Mouse (Mus musculus): Measurements from ENCODE around the gene Pgpep1. TPM values are rescaled to one million over a fixed set of nuclear protein-coding genes. Genes with fewer than 3 reads are reported as not detected.

Pgpep1 gene
- total RNA-seq, 1 experiment = 21.4 TPM

DNA sequence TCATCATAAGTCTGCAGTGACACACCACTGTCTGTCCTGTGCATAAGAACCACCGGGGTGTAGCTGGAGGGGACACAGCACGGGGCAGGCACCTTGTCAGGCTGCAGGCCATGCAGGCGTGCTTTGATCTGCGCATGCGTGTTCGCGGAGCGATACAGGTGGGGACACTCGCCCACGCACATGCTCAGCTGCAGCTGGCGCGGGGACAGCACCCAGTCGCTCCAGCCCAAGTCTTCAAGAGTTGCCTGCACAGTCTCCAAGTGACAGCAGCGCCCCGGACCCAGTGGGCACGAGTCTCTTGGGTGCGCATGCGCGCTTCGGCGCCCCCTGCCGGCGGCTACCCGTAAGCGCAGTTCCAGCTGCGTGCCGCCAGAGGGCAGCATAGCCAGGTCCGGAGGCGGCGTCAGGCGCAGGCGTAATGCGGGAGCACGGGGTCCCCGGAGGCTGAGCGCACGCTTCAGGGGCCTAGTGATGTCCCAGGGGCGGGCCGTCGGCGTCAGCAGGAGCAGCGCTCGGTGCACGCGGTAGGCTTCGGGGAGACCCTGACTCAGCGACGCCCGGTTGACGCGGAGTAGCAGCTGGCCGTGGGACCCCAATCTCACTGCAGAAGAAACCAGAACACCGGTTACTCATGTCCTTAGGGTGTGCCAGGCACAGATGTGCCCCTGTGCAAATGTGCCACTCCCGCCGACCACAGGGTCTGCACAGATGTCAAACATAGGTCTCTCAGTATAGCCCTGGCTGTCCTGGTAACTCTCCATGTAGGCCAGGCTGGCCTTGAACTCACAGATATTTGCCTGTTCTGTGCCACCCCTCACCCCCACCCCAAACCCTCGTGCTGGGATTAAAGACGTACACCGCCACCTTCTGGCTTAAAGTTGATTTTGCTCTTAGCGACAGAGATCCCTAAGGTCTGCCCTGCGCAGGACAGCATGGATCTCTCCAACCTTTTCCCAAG is 30.3 kb downstream of the Pgpep1 start:
- Histone ChIP-seq H3K36me3 (ENCODE audit: control insufficient read depth, insufficient read depth, low read length, poor library complexity, severe bottlenecking) (no peaks in the 10 kb centered on the region; the same call in 1 of the 2 replicates), H3K9ac (ENCODE audit: insufficient read depth, low read depth, low read length, poor library complexity, severe bottlenecking) (peak overlapping the region; percentile 64), H3K9me3 (ENCODE audit: control insufficient read depth, insufficient read depth, low read depth, low read length) (no peaks in the 10 kb centered on the region), H3K27ac (ENCODE audit: insufficient read depth, low read depth, low read length, poor library complexity, severe bottlenecking) (peak overlapping the region; percentile 40; the same call in 1 of the 2 replicates), H3K4me1 (ENCODE audit: control insufficient read depth in 2 of 2, insufficient read depth in 2 of 2, low read length in 2 of 2, poor library complexity in 1 of 2) (peaks cover 0 to 12% of the 10 kb centered on the region in 2 experiments; a peak in 2 of 4 replicates), H3K4me3 (ENCODE audit: insufficient read depth in 1 of 2, low read depth in 1 of 2, low read length in 2 of 2, poor library complexity in 1 of 2, severe bottlenecking in 1 of 2) (peak overlapping the region; percentile 37 to 51)
- in situ Hi-C loops (cut with MboI; ENCODE audit: low sequenced_read_pairs in 2 of 2, unreplicated experiment in 2 of 2) = no loop called here
- TF ChIP-seq MAFK (IDR thresholded peaks at IDR 0.05; ENCODE audit: insufficient read depth, low read depth, low read length) (no peak), ZNF384 (IDR thresholded peaks at IDR 0.05; ENCODE audit: low read depth, low read length) (0 out of 2 replicates have a peak, but pooled peaks have one; percentile 60), HCFC1 (IDR thresholded peaks at IDR 0.05; ENCODE audit: borderline replicate concordance, insufficient read depth, low read length) (peak; percentile 66; the same call in 1 of the 2 replicates)
- peak; percentile 83 for DNase-seq (ENCODE audit: low read depth, low spot score)

- H3K4me3 ChIP-seq (ENCODE audit: insufficient read depth in 1 of 2, low read depth in 1 of 2, low read length in 2 of 2, poor library complexity in 1 of 2, severe bottlenecking in 1 of 2) = no peak overlapping the region
- H3K4me1 ChIP-seq (ENCODE audit: control insufficient read depth in 2 of 2, insufficient read depth in 2 of 2, low read length in 2 of 2, poor library complexity in 1 of 2) = peaks cover 0 to 12% of the 10 kb centered on the region in 2 experiments; a peak in 2 of 4 replicates
- in situ Hi-C loops (cut with MboI; ENCODE audit: low sequenced_read_pairs in 2 of 2, unreplicated experiment in 2 of 2) = no loop called here
- TF ChIP-seq HCFC1 (IDR thresholded peaks at IDR 0.05; ENCODE audit: borderline replicate concordance, insufficient read depth, low read length) = no peak
- no peak for TF ChIP-seq ZC3H11A (IDR thresholded peaks at IDR 0.05; ENCODE audit: borderline replicate concordance, low read depth, low read length)
- TF ChIP-seq ZNF384 (IDR thresholded peaks at IDR 0.05; ENCODE audit: low read depth, low read length) = no peak
- TF ChIP-seq MAFK (IDR thresholded peaks at IDR 0.05; ENCODE audit: insufficient read depth, low read depth, low read length) = no peak
- TF ChIP-seq CHD2 (IDR thresholded peaks at IDR 0.05; ENCODE audit: low read depth, low read length) = no peak
- no peak for DNase-seq (ENCODE audit: low read depth, low spot score)
- H3K36me3 ChIP-seq (ENCODE audit: control insufficient read depth, insufficient read depth, low read length, poor library complexity, severe bottlenecking) = no peaks in the 10 kb centered on the region; the same call in 1 of the 2 replicates
- H3K27ac ChIP-seq (ENCODE audit: insufficient read depth, low read depth, low read length, poor library complexity, severe bottlenecking) = no peak overlapping the region
- H3K9me3 ChIP-seq (ENCODE audit: control insufficient read depth, insufficient read depth, low read depth, low read length) = no peaks in the 10 kb centered on the region
- no peak overlapping the region for H3K9ac ChIP-seq (ENCODE audit: insufficient read depth, low read depth, low read length, poor library complexity, severe bottlenecking)
These were observed 31.1 kb downstream of the Pgpep1 start for GRCm38 (mm10) chr8:70628986-70629490.

DNA sequence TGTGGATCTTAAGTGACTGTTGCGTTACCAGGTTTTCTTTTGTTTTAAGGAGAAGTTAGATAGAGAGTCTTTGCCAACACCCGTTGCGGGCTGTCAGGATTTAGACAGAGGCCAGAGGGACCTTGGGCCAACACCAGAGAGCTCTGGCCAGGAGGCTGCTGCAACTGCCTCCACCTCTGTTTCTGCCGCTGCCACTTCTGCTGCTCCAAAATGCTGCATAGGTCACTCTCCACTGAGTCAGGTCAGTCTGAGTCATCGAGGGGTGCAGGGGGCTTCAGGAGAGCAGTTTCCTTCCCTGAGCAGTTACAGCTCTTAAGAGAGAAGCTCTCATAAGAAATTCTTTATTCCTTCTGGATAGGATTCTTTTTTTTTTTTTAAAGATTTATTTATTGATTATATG is 33.1 kb downstream of the Pgpep1 start:
- Histone ChIP-seq H3K4me1 (ENCODE audit: control insufficient read depth in 2 of 2, insufficient read depth in 2 of 2, low read length in 2 of 2, poor library complexity in 1 of 2) (peaks cover 0 to 9% of the 10 kb centered on the region in 2 experiments; a peak in 2 of 4 replicates), H3K27ac (ENCODE audit: insufficient read depth, low read depth, low read length, poor library complexity, severe bottlenecking) (no peak overlapping the region), H3K9ac (ENCODE audit: insufficient read depth, low read depth, low read length, poor library complexity, severe bottlenecking) (no peak overlapping the region), H3K36me3 (ENCODE audit: control insufficient read depth, insufficient read depth, low read length, poor library complexity, severe bottlenecking) (no peaks in the 10 kb centered on the region; the same call in 1 of the 2 replicates), H3K4me3 (ENCODE audit: insufficient read depth in 1 of 2, low read depth in 1 of 2, low read length in 2 of 2, poor library complexity in 1 of 2, severe bottlenecking in 1 of 2) (no peak overlapping the region), H3K9me3 (ENCODE audit: control insufficient read depth, insufficient read depth, low read depth, low read length) (no peaks in the 10 kb centered on the region)
- DNase-seq (ENCODE audit: low read depth, low spot score) = no peak
- TF ChIP-seq MAFK (IDR thresholded peaks at IDR 0.05; ENCODE audit: insufficient read depth, low read depth, low read length) (no peak), ZNF384 (IDR thresholded peaks at IDR 0.05; ENCODE audit: low read depth, low read length) (no peak), ZC3H11A (IDR thresholded peaks at IDR 0.05; ENCODE audit: borderline replicate concordance, low read depth, low read length) (no peak), CHD2 (IDR thresholded peaks at IDR 0.05; ENCODE audit: low read depth, low read length) (no peak), HCFC1 (IDR thresholded peaks at IDR 0.05; ENCODE audit: borderline replicate concordance, insufficient read depth, low read length) (no peak)
- in situ Hi-C loops (cut with MboI; ENCODE audit: low sequenced_read_pairs in 2 of 2, unreplicated experiment in 2 of 2) = no loop called here

DNA sequence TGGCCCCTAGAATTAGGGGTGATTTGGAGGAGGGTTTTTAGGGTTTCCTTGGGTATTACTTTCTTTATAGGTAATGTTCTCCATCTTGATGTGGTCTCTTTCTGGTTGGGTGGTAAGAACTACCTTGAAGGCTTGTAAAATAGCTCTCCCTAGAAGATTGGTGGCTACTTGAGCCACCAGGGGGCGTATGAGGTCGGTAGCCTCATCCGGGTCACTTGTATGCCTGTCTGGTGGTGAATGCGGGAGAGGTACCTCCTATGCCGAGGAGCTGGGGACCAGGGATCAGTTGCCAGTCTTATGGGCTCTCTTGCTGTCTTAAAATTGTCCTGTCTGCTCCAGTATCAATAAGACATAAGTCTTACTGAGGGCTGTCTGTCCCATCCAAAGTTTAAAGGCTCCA is 35.1 kb downstream of the Pgpep1 start:
- H3K4me1 ChIP-seq (ENCODE audit: control insufficient read depth in 2 of 2, insufficient read depth in 2 of 2, low read length in 2 of 2, poor library complexity in 1 of 2) = peaks cover 0 to 8% of the 10 kb centered on the region in 2 experiments; a peak in 1 of 4 replicates
- DNase-seq (ENCODE audit: low read depth, low spot score) = no peak
- no peak overlapping the region for H3K4me3 ChIP-seq (ENCODE audit: insufficient read depth in 1 of 2, low read depth in 1 of 2, low read length in 2 of 2, poor library complexity in 1 of 2, severe bottlenecking in 1 of 2)
- H3K9ac ChIP-seq (ENCODE audit: insufficient read depth, low read depth, low read length, poor library complexity, severe bottlenecking) = no peak overlapping the region
- in situ Hi-C loops (cut with MboI; ENCODE audit: low sequenced_read_pairs in 2 of 2, unreplicated experiment in 2 of 2) = no loop called here
- TF ChIP-seq ZC3H11A (IDR thresholded peaks at IDR 0.05; ENCODE audit: borderline replicate concordance, low read depth, low read length) (no peak), MAFK (IDR thresholded peaks at IDR 0.05; ENCODE audit: insufficient read depth, low read depth, low read length) (no peak), HCFC1 (IDR thresholded peaks at IDR 0.05; ENCODE audit: borderline replicate concordance, insufficient read depth, low read length) (no peak), CHD2 (IDR thresholded peaks at IDR 0.05; ENCODE audit: low read depth, low read length) (no peak), ZNF384 (IDR thresholded peaks at IDR 0.05; ENCODE audit: low read depth, low read length) (no peak)
- no peaks in the 10 kb centered on the region for H3K9me3 ChIP-seq (ENCODE audit: control insufficient read depth, insufficient read depth, low read depth, low read length)
- H3K27ac ChIP-seq (ENCODE audit: insufficient read depth, low read depth, low read length, poor library complexity, severe bottlenecking) = no peak overlapping the region
- no peaks in the 10 kb centered on the region; the same call in 1 of the 2 replicates for H3K36me3 ChIP-seq (ENCODE audit: control insufficient read depth, insufficient read depth, low read length, poor library complexity, severe bottlenecking)

All from ES-E14 (cell line).